Mouse (Mus musculus): ENCODE measurements at regions not wholly inside any gene's neighbourhood (a gene's known extent, or its start where the extent isn't known, plus 50 kb on each side); places are given as distances from the start of the nearest gene placed in this dataset.
A peak's percentile ranks its signal among the peaks of the same experiment; 100 is the strongest.

- no peak for ATAC-seq (ENCODE audit: low FRiP score, low TSS enrichment)
- H3K9me3 ChIP-seq (ENCODE audit: low read length), result no peaks in the 10 kb centered on the region
- no peak overlapping the region for H3K4me2 ChIP-seq (replicated peaks; ENCODE audit: low read depth, low read length)
- H3K36me3 ChIP-seq (ENCODE audit: insufficient read depth, low read length), result no peaks in the 10 kb centered on the region
- H3K4me3 ChIP-seq (ENCODE audit: low read length), result no peak overlapping the region
- no peak overlapping the region for H3K9ac ChIP-seq (replicated peaks; ENCODE audit: low read length)
- WGBS, result 78% methylated on average over 1 of the region's 1 CpGs
- no peaks in the 10 kb centered on the region for H3K27me3 ChIP-seq (ENCODE audit: insufficient read depth, low read length)
- no peaks in the 10 kb centered on the region for H3K4me1 ChIP-seq (ENCODE audit: insufficient read depth, low read length)
- H3K27ac ChIP-seq (ENCODE audit: low read length), result no peak overlapping the region
Observed at GRCm38 (mm10) chr14:106924026-106924425, 818.0 kb downstream of the Trim52 start.

GRCm38 (mm10) chr14:106924443-106924842 is 818.4 kb downstream of the Trim52 start:
- Histone ChIP-seq H3K9ac (replicated peaks; ENCODE audit: low read length) (no peak overlapping the region), H3K27me3 (ENCODE audit: insufficient read depth, low read length) (no peaks in the 10 kb centered on the region), H3K4me1 (ENCODE audit: insufficient read depth, low read length) (no peaks in the 10 kb centered on the region), H3K4me3 (ENCODE audit: low read length) (no peak overlapping the region), H3K9me3 (ENCODE audit: low read length) (no peaks in the 10 kb centered on the region), H3K4me2 (replicated peaks; ENCODE audit: low read depth, low read length) (no peak overlapping the region), H3K27ac (ENCODE audit: low read length) (no peak overlapping the region), H3K36me3 (ENCODE audit: insufficient read depth, low read length) (no peaks in the 10 kb centered on the region)
- 61% methylated on average over 3 of the region's 3 CpGs for WGBS
- no peak for ATAC-seq (ENCODE audit: low FRiP score, low TSS enrichment)

- H3K27ac ChIP-seq (ENCODE audit: low read length), result no peak overlapping the region
- ATAC-seq (ENCODE audit: low FRiP score, low TSS enrichment), result no peak
Observed at GRCm38 (mm10) chr14:106945261-106945660, 839.3 kb downstream of the Trim52 start.

GRCm38 (mm10) chr14:106977958-106978357 is 872.0 kb downstream of the Trim52 start:
- H3K9me3 ChIP-seq (ENCODE audit: low read length), result no peaks in the 10 kb centered on the region
- no peak overlapping the region for H3K27ac ChIP-seq (ENCODE audit: low read length)
- no peaks in the 10 kb centered on the region for H3K36me3 ChIP-seq (ENCODE audit: insufficient read depth, low read length)
- peaks cover 2% of the 10 kb centered on the region; the same call in 1 of the 2 replicates for H3K4me1 ChIP-seq (ENCODE audit: insufficient read depth, low read length)
- WGBS, result 70% methylated on average over 1 of the region's 1 CpGs
- no peak for ATAC-seq (ENCODE audit: low FRiP score, low TSS enrichment)
- H3K27me3 ChIP-seq (ENCODE audit: insufficient read depth, low read length), result no peaks in the 10 kb centered on the region
- no peak overlapping the region for H3K4me2 ChIP-seq (replicated peaks; ENCODE audit: low read depth, low read length)
- H3K9ac ChIP-seq (replicated peaks; ENCODE audit: low read length), result no peak overlapping the region
- no peak overlapping the region for H3K4me3 ChIP-seq (ENCODE audit: low read length)

More at GRCm38 (mm10) chr14:106945261-106945660, 839.3 kb downstream of the Trim52 start:
- H3K4me3 ChIP-seq (ENCODE audit: low read length), result no peak overlapping the region
- no peaks in the 10 kb centered on the region for H3K4me1 ChIP-seq (ENCODE audit: insufficient read depth, low read length)
- H3K36me3 ChIP-seq (ENCODE audit: insufficient read depth, low read length), result no peaks in the 10 kb centered on the region
- WGBS, result 61% methylated on average over 1 of the region's 1 CpGs
- no peaks in the 10 kb centered on the region for H3K27me3 ChIP-seq (ENCODE audit: insufficient read depth, low read length)
- no peak overlapping the region for H3K4me2 ChIP-seq (replicated peaks; ENCODE audit: low read depth, low read length)
- no peak overlapping the region for H3K9ac ChIP-seq (replicated peaks; ENCODE audit: low read length)
- no peaks in the 10 kb centered on the region for H3K9me3 ChIP-seq (ENCODE audit: low read length)

GRCm38 (mm10) chr14:106980752-106981151 is 874.8 kb downstream of the Trim52 start:
- no peak overlapping the region for H3K4me3 ChIP-seq (ENCODE audit: low read length)
- H3K36me3 ChIP-seq (ENCODE audit: insufficient read depth, low read length), result no peaks in the 10 kb centered on the region
- no peaks in the 10 kb centered on the region for H3K27me3 ChIP-seq (ENCODE audit: insufficient read depth, low read length)
- no peak overlapping the region for H3K27ac ChIP-seq (ENCODE audit: low read length)
- 38% methylated on average over 4 of the region's 4 CpGs for WGBS
- no peaks in the 10 kb centered on the region for H3K4me1 ChIP-seq (ENCODE audit: insufficient read depth, low read length)
- no peaks in the 10 kb centered on the region for H3K9me3 ChIP-seq (ENCODE audit: low read length)
- no peak overlapping the region for H3K4me2 ChIP-seq (replicated peaks; ENCODE audit: low read depth, low read length)
- ATAC-seq (ENCODE audit: low FRiP score, low TSS enrichment), result no peak
- H3K9ac ChIP-seq (replicated peaks; ENCODE audit: low read length), result no peak overlapping the region

GRCm38 (mm10) chr14:106997565-106998279 is 891.7 kb downstream of the Trim52 start:
- Histone ChIP-seq H3K27me3 (ENCODE audit: insufficient read depth, low read length) (no peaks in the 10 kb centered on the region), H3K27ac (ENCODE audit: low read length) (no peak overlapping the region), H3K36me3 (ENCODE audit: insufficient read depth, low read length) (no peaks in the 10 kb centered on the region), H3K4me1 (ENCODE audit: insufficient read depth, low read length) (no peaks in the 10 kb centered on the region), H3K4me3 (ENCODE audit: low read length) (no peak overlapping the region), H3K9me3 (ENCODE audit: low read length) (no peaks in the 10 kb centered on the region), H3K9ac (replicated peaks; ENCODE audit: low read length) (no peak overlapping the region), H3K4me2 (replicated peaks; ENCODE audit: low read depth, low read length) (no peak overlapping the region)
- 84% methylated on average over 4 of the region's 4 CpGs for WGBS
- no peak for ATAC-seq (ENCODE audit: low FRiP score, low TSS enrichment)

GRCm38 (mm10) chr14:107004981-107005380 is 899.0 kb downstream of the Trim52 start:
- no peaks in the 10 kb centered on the region for H3K9me3 ChIP-seq (ENCODE audit: low read length)
- WGBS, result 58% methylated on average over 1 of the region's 1 CpGs
- no peak overlapping the region for H3K9ac ChIP-seq (replicated peaks; ENCODE audit: low read length)
- H3K4me2 ChIP-seq (replicated peaks; ENCODE audit: low read depth, low read length), result no peak overlapping the region
- ATAC-seq (ENCODE audit: low FRiP score, low TSS enrichment), result no peak
- H3K27me3 ChIP-seq (ENCODE audit: insufficient read depth, low read length), result no peaks in the 10 kb centered on the region
- H3K27ac ChIP-seq (ENCODE audit: low read length), result no peak overlapping the region
- H3K4me3 ChIP-seq (ENCODE audit: low read length), result no peak overlapping the region
- no peaks in the 10 kb centered on the region for H3K4me1 ChIP-seq (ENCODE audit: insufficient read depth, low read length)
- H3K36me3 ChIP-seq (ENCODE audit: insufficient read depth, low read length), result no peaks in the 10 kb centered on the region

GRCm38 (mm10) chr14:107009617-107010016 is 903.6 kb downstream of the Trim52 start:
- Histone ChIP-seq H3K27ac (ENCODE audit: low read length) (no peak overlapping the region), H3K4me1 (ENCODE audit: insufficient read depth, low read length) (no peaks in the 10 kb centered on the region), H3K9me3 (ENCODE audit: low read length) (no peaks in the 10 kb centered on the region), H3K4me2 (replicated peaks; ENCODE audit: low read depth, low read length) (no peak overlapping the region), H3K36me3 (ENCODE audit: insufficient read depth, low read length) (no peaks in the 10 kb centered on the region), H3K4me3 (ENCODE audit: low read length) (no peak overlapping the region), H3K27me3 (ENCODE audit: insufficient read depth, low read length) (no peaks in the 10 kb centered on the region), H3K9ac (replicated peaks; ENCODE audit: low read length) (no peak overlapping the region)
- no peak for ATAC-seq (ENCODE audit: low FRiP score, low TSS enrichment)
- 63% methylated on average over 2 of the region's 2 CpGs for WGBS

GRCm38 (mm10) chr14:107033807-107034206 is 927.8 kb downstream of the Trim52 start:
- Histone ChIP-seq H3K9ac (replicated peaks; ENCODE audit: low read length) (no peak overlapping the region), H3K27ac (ENCODE audit: low read length) (no peak overlapping the region), H3K4me1 (ENCODE audit: insufficient read depth, low read length) (no peaks in the 10 kb centered on the region), H3K9me3 (ENCODE audit: low read length) (no peaks in the 10 kb centered on the region), H3K4me2 (replicated peaks; ENCODE audit: low read depth, low read length) (no peak overlapping the region), H3K4me3 (ENCODE audit: low read length) (no peak overlapping the region), H3K36me3 (ENCODE audit: insufficient read depth, low read length) (no peaks in the 10 kb centered on the region), H3K27me3 (ENCODE audit: insufficient read depth, low read length) (no peaks in the 10 kb centered on the region)
- peak; percentile 23; the same call in 1 of the 2 replicates for ATAC-seq (ENCODE audit: low FRiP score, low TSS enrichment)
- 76% methylated on average over 2 of the region's 2 CpGs for WGBS

- H3K27ac ChIP-seq (ENCODE audit: low read length), result no peak overlapping the region
- H3K4me1 ChIP-seq (ENCODE audit: insufficient read depth, low read length), result no peaks in the 10 kb centered on the region
- no peak overlapping the region for H3K4me2 ChIP-seq (replicated peaks; ENCODE audit: low read depth, low read length)
- H3K9ac ChIP-seq (replicated peaks; ENCODE audit: low read length), result no peak overlapping the region
- H3K27me3 ChIP-seq (ENCODE audit: insufficient read depth, low read length), result no peaks in the 10 kb centered on the region
- no peak for ATAC-seq (ENCODE audit: low FRiP score, low TSS enrichment)
- H3K36me3 ChIP-seq (ENCODE audit: insufficient read depth, low read length), result no peaks in the 10 kb centered on the region
- 56% methylated on average over 4 of the region's 4 CpGs for WGBS
- no peaks in the 10 kb centered on the region for H3K9me3 ChIP-seq (ENCODE audit: low read length)
- H3K4me3 ChIP-seq (ENCODE audit: low read length), result no peak overlapping the region
Observed at GRCm38 (mm10) chr14:107051946-107052551, 946.1 kb downstream of the Trim52 start.
